Mouse (Mus musculus) left cerebral cortex, postnatal 14 days (tissue): ENCODE results near the gene Smpx. TPM values are rescaled to one million over a fixed set of nuclear protein-coding genes. Genes with fewer than 3 reads are reported as not detected.
A peak's percentile ranks its signal among the peaks of the same experiment; 100 is the strongest.

ENCODE experiments used
- DNase-seq, 2 experiments: peaks; one replicate each; pipeline ENCODE4 v3.0.0; 2021 to 2022; ENCODE audit warnings: low spot score in 2 of 2, mixed read lengths in 1 of 2
- intact Hi-C: fragments of 180-260 bp; cut with DNase I; formaldehyde crosslinking; loops from one replicate; pipeline ENCODE4 v1.15.1; 2025
- long read RNA-seq, 2 experiments: library from polyadenylated mRNA; stranded (forward); transcript quantifications; one replicate each; pipeline ENCODE4 v2.0.0; 2021
- total RNA-seq, 2 experiments: library from RNA; stranded (reverse); gene quantifications; 2 replicates each; pipeline ENCODE4 v1.2.3; 2021

Gene Smpx
- not detected for total RNA-seq
- long read RNA-seq, experiment 1 = 0 reads
- long read RNA-seq, experiment 2 = 0 reads

- intact Hi-C loops = no loop called here
- DNase-seq = no peak
Measured at GRCm38 (mm10) chrX:157698862-157699261, at the start of gene Smpx. Gene Smpx (plus strand): TSS chrX:157698910.

- DNase-seq = no peak
- intact Hi-C loops = no loop called here
Measured at GRCm38 (mm10) chrX:157655047-157655446, 43.7 kb upstream of the Smpx start.

GRCm38 (mm10) chrX:157657356-157657755 lies 41.4 kb upstream of the Smpx start:
- DNase-seq = no peak
- intact Hi-C loops = no loop called here

- intact Hi-C loops = loop anchor here (10.0 kb wide), 1 partner anchor 63 kb away; no protein-coding TSS in a partner anchor
Measured at GRCm38 (mm10) chrX:157671820-157672219, 26.9 kb upstream of the Smpx start.

GRCm38 (mm10) chrX:157674667-157675350 lies 23.9 kb upstream of the Smpx start:
- intact Hi-C loops = loop anchor here (10.0 kb wide), 1 partner anchor 60 kb away; no protein-coding TSS in a partner anchor
- DNase-seq = no peak

More at GRCm38 (mm10) chrX:157671820-157672219, 26.9 kb upstream of the Smpx start:
- no peak for DNase-seq

- DNase-seq = no peak
- intact Hi-C loops = no loop called here
Measured at GRCm38 (mm10) chrX:157691186-157691585, 7.5 kb upstream of the Smpx start.

- intact Hi-C loops = no loop called here
- no peak for DNase-seq
Measured at GRCm38 (mm10) chrX:157697591-157698135, 1.0 kb upstream of the Smpx start.

- intact Hi-C loops = no loop called here
Measured at GRCm38 (mm10) chrX:157707236-157707635, 8.5 kb downstream of the Smpx start.

GRCm38 (mm10) chrX:157708616-157709280 lies 10.0 kb downstream of the Smpx start:
- intact Hi-C loops = no loop called here
- no peak for DNase-seq

More at GRCm38 (mm10) chrX:157707236-157707635, 8.5 kb downstream of the Smpx start:
- DNase-seq = no peak

GRCm38 (mm10) chrX:157719907-157720306 lies 21.2 kb downstream of the Smpx start:
- no peak for DNase-seq

GRCm38 (mm10) chrX:157730622-157731341 lies 32.1 kb downstream of the Smpx start:
- intact Hi-C loops = loop anchor here (5.0 to 10.0 kb wide), 2 partner anchors 56 to 1192 kb away; no protein-coding TSS in a partner anchor
- peak; percentile 49 to 54 for DNase-seq

More at GRCm38 (mm10) chrX:157719907-157720306, 21.2 kb downstream of the Smpx start:
- intact Hi-C loops = no loop called here

GRCm38 (mm10) chrX:157731658-157732314 lies 33.1 kb downstream of the Smpx start:
- DNase-seq = peak; percentile 69 to 83
- intact Hi-C loops = loop anchor here (5.0 to 10.0 kb wide), 2 partner anchors 57 to 1191 kb away; no protein-coding TSS in a partner anchor

GRCm38 (mm10) chrX:157732346-157732745 lies 33.6 kb downstream of the Smpx start:
- DNase-seq = no peak
- intact Hi-C loops = loop anchor here (5.0 to 10.0 kb wide), 2 partner anchors 58 to 1190 kb away; no protein-coding TSS in a partner anchor

- intact Hi-C loops = loop anchor here (5.0 to 10.0 kb wide), 2 partner anchors 59 to 1188 kb away; no protein-coding TSS in a partner anchor
- DNase-seq = no peak
Measured at GRCm38 (mm10) chrX:157733836-157734235, 35.1 kb downstream of the Smpx start.

GRCm38 (mm10) chrX:157734341-157734740 lies 35.6 kb downstream of the Smpx start:
- DNase-seq = peak in 1 of 2 experiments; percentile 27
- intact Hi-C loops = loop anchor here (5.0 to 10.0 kb wide), 2 partner anchors 60 to 1188 kb away; no protein-coding TSS in a partner anchor

- DNase-seq = no peak
- intact Hi-C loops = no loop called here
Measured at GRCm38 (mm10) chrX:157747815-157748544, 49.3 kb downstream of the Smpx start.

GRCm38 (mm10) chrX:157754559-157754958 lies 55.8 kb downstream of the Smpx start:
- intact Hi-C loops = no loop called here
- no peak for DNase-seq

- DNase-seq = no peak
- intact Hi-C loops = no loop called here
Measured at GRCm38 (mm10) chrX:157762542-157762941, 63.8 kb downstream of the Smpx start.
